Mouse (Mus musculus): Measurements from ENCODE around the gene Theg.

Gene Theg

GRCm38 (mm10) chr10:79536461-79537080 lies 50.6 kb downstream of the Theg start:
- DNase-seq (ENCODE audit: low spot score in 2 of 2): no peak

GRCm38 (mm10) chr10:79535431-79535830 lies 51.7 kb downstream of the Theg start:
- DNase-seq (ENCODE audit: low spot score in 2 of 2): no peak

GRCm38 (mm10) chr10:79534426-79534825 lies 52.7 kb downstream of the Theg start:
- no peak for DNase-seq (ENCODE audit: low spot score in 2 of 2)

GRCm38 (mm10) chr10:79533126-79533911 lies 53.8 kb downstream of the Theg start, which contains the start of gene Plpp2:
TSS of gene Plpp2 (minus strand) at chr10:79533796.
- DNase-seq (ENCODE audit: low spot score in 2 of 2): no peak

- no peak for DNase-seq (ENCODE audit: low spot score in 2 of 2)
These were observed 54.5 kb downstream of the Theg start for GRCm38 (mm10) chr10:79532678-79533077.

- no peak for DNase-seq (ENCODE audit: low spot score in 2 of 2)
These were observed 55.5 kb downstream of the Theg start for GRCm38 (mm10) chr10:79531593-79531992.

GRCm38 (mm10) chr10:79530721-79531120 lies 56.4 kb downstream of the Theg start:
- no peak for DNase-seq (ENCODE audit: low spot score in 2 of 2)

- DNase-seq (ENCODE audit: low spot score in 2 of 2): no peak
These were observed 56.9 kb downstream of the Theg start for GRCm38 (mm10) chr10:79530241-79530640.

- no peak for DNase-seq (ENCODE audit: low spot score in 2 of 2)
These were observed 59.0 kb downstream of the Theg start for GRCm38 (mm10) chr10:79528081-79528480.

- no peak for DNase-seq (ENCODE audit: low spot score in 2 of 2)
These were observed 59.7 kb downstream of the Theg start for GRCm38 (mm10) chr10:79527453-79527845.

GRCm38 (mm10) chr10:79526661-79527452 lies 60.3 kb downstream of the Theg start:
- no peak for DNase-seq (ENCODE audit: low spot score in 2 of 2)
